Mouse (Mus musculus) MEL (cell line): Measurements from ENCODE around the gene Aak1. TPM values are rescaled to one million over a fixed set of nuclear protein-coding genes. Genes with fewer than 3 reads are reported as not detected.

Source experiments
- DNase-seq: peaks from one replicate; pipeline ENCODE4 v3.0.0; 2011; ENCODE audit warnings: low read depth, low spot score
- H3K27ac ChIP-seq: 2 replicates; pipeline ENCODE4 v1.5.1; 2012; ENCODE audit warnings: low read depth, mild to moderate bottlenecking, control low read depth, low read length, moderate library complexity; ENCODE audit not compliant: control insufficient read depth
- H3K27me3 ChIP-seq, 2 experiments: fragments of 150-350 bp in 1 of 2; sonication (generic) in 1 of 2; 2 replicates each; pipeline ENCODE4 v1.6.1; 2012; ENCODE audit warnings: low read length in 2 of 2, mild to moderate bottlenecking in 2 of 2, improper control_type of control experiment in 1 of 2, moderate library complexity in 1 of 2; ENCODE audit not compliant: insufficient read depth in 2 of 2, control insufficient read depth in 1 of 2
- H3K36me3 ChIP-seq, 2 experiments: 2 replicates each; pipeline ENCODE4 v1.6.1; 2012 to 2014; ENCODE audit warnings: low read length in 2 of 2, improper control_type of control experiment in 1 of 2, inconsistent platforms in 1 of 2, mild to moderate bottlenecking in 1 of 2; ENCODE audit not compliant: insufficient read depth in 2 of 2, control insufficient read depth in 1 of 2
- H3K4me1 ChIP-seq, 2 experiments: fragments of 150-350 bp in 1 of 2; sonication (generic) in 1 of 2; 2 replicates each; pipeline ENCODE4 v1.6.1; 2012; ENCODE audit warnings: low read length in 2 of 2, improper control_type of control experiment in 1 of 2, mild to moderate bottlenecking in 1 of 2; ENCODE audit not compliant: insufficient read depth in 2 of 2, control insufficient read depth in 1 of 2
- H3K4me3 ChIP-seq, 2 experiments: fragments of 150-350 bp in 1 of 2; sonication (generic) in 1 of 2; 2 replicates each; pipeline ENCODE4 v1.5.1; 2012; ENCODE audit warnings: low read depth in 2 of 2, low read length in 2 of 2, mild to moderate bottlenecking in 2 of 2, moderate library complexity in 2 of 2, control low read depth in 1 of 2, improper control_type of control experiment in 1 of 2; ENCODE audit not compliant: control insufficient read depth in 1 of 2, insufficient read depth in 1 of 2
- H3K79me2 ChIP-seq: 2 replicates; pipeline ENCODE4 v1.6.1; 2012; ENCODE audit warnings: mild to moderate bottlenecking, low read length, moderate library complexity; ENCODE audit not compliant: control insufficient read depth, poor library complexity, insufficient read depth
- H3K9ac ChIP-seq: 2 replicates; pipeline ENCODE4 v1.6.1; 2012; ENCODE audit warnings: low read depth, mild to moderate bottlenecking, control low read depth, low read length, moderate library complexity; ENCODE audit not compliant: control insufficient read depth, poor library complexity, severe bottlenecking
- H3K9me3 ChIP-seq: fragments of 150-350 bp; sonication (generic); replicated peaks from 2 replicates; pipeline ENCODE4 v1.6.1; 2012; ENCODE audit warnings: mild to moderate bottlenecking, low read length, improper control_type of control experiment, moderate library complexity; ENCODE audit not compliant: insufficient read depth
- BHLHE40 ChIP-seq: IDR thresholded peaks from 2 replicates; pipeline ENCODE4 v1.6.1; 2012; ENCODE audit warnings: low read depth, mild to moderate bottlenecking, inconsistent platforms, low read length, improper control_type of control experiment, borderline replicate concordance
- CHD1 ChIP-seq: IDR thresholded peaks from 2 replicates; pipeline ENCODE4 v1.6.1; 2012; ENCODE audit warnings: low read depth, mild to moderate bottlenecking, inconsistent platforms, low read length, improper control_type of control experiment
- CTCF ChIP-seq, 3 experiments: IDR thresholded peaks in 2 of 3; conservative IDR thresholded peaks in 1 of 3; 2 replicates each; pipeline ENCODE4 v1.5.1; 2011 to 2012; ENCODE audit warnings: low read length in 3 of 3, low read depth in 2 of 3, mild to moderate bottlenecking in 2 of 3, improper control_type of control experiment in 1 of 3, inconsistent platforms in 1 of 3, mixed read lengths in 1 of 3, moderate library complexity in 1 of 3; ENCODE audit not compliant: control insufficient read depth in 1 of 3, insufficient read depth in 1 of 3, poor library complexity in 1 of 3, severe bottlenecking in 1 of 3
- E2F4 ChIP-seq: IDR thresholded peaks from 2 replicates; pipeline ENCODE4 v1.6.1; 2011; ENCODE audit warnings: low read depth, low read length, improper control_type of control experiment, borderline replicate concordance
- EP300 ChIP-seq, 2 experiments: IDR thresholded peaks; 2 replicates each; pipeline ENCODE4 v1.6.1; 2011; ENCODE audit warnings: improper control_type of control experiment in 2 of 2, low read length in 2 of 2, low read depth in 1 of 2, mild to moderate bottlenecking in 1 of 2
- ETS1 ChIP-seq: IDR thresholded peaks from 2 replicates; pipeline ENCODE4 v1.6.1; 2012; ENCODE audit warnings: low read depth, mild to moderate bottlenecking, inconsistent platforms, low read length, improper control_type of control experiment, moderate library complexity
- GATA1 ChIP-seq: IDR thresholded peaks from 2 replicates; pipeline ENCODE4 v1.6.1; 2011; ENCODE audit warnings: low read depth, low read length, improper control_type of control experiment
- HCFC1 ChIP-seq: IDR thresholded peaks from 2 replicates; pipeline ENCODE4 v1.6.1; 2012; ENCODE audit warnings: low read depth, mild to moderate bottlenecking, inconsistent platforms, low read length, improper control_type of control experiment, moderate library complexity
- JUND ChIP-seq: IDR thresholded peaks from 2 replicates; pipeline ENCODE4 v1.6.1; 2011; ENCODE audit warnings: low read depth, mild to moderate bottlenecking, improper control_type of control experiment, low read length
- MAFK ChIP-seq: IDR thresholded peaks from 2 replicates; pipeline ENCODE4 v1.6.1; 2011; ENCODE audit warnings: low read depth, mild to moderate bottlenecking, low read length, improper control_type of control experiment, borderline replicate concordance
- MAX ChIP-seq: IDR thresholded peaks from 2 replicates; pipeline ENCODE4 v1.6.1; 2011; ENCODE audit warnings: low read length, improper control_type of control experiment
- MAZ ChIP-seq: IDR thresholded peaks from 2 replicates; pipeline ENCODE4 v1.6.1; 2012; ENCODE audit warnings: low read depth, mild to moderate bottlenecking, inconsistent platforms, low read length, improper control_type of control experiment
- MXI1 ChIP-seq: IDR thresholded peaks from 2 replicates; pipeline ENCODE4 v1.6.1; 2011; ENCODE audit warnings: mild to moderate bottlenecking, low read depth, low read length, improper control_type of control experiment
- MYB ChIP-seq: IDR thresholded peaks from 2 replicates; pipeline ENCODE4 v1.6.1; 2011; ENCODE audit warnings: mild to moderate bottlenecking, low read depth, low read length, improper control_type of control experiment
- NELFE ChIP-seq: IDR thresholded peaks from 2 replicates; pipeline ENCODE4 v1.6.1; 2011; ENCODE audit warnings: low read depth, low read length, improper control_type of control experiment
- POLR2AphosphoS2 ChIP-seq: IDR thresholded peaks from 2 replicates; pipeline ENCODE4 v1.6.1; 2011; ENCODE audit warnings: low read length, improper control_type of control experiment
- RAD21 ChIP-seq: IDR thresholded peaks from 2 replicates; pipeline ENCODE4 v1.6.1; 2011; ENCODE audit warnings: mild to moderate bottlenecking, low read depth, low read length, improper control_type of control experiment
- RCOR1 ChIP-seq: IDR thresholded peaks from 2 replicates; pipeline ENCODE4 v1.6.1; 2012; ENCODE audit warnings: low read depth, mild to moderate bottlenecking, inconsistent platforms, low read length, improper control_type of control experiment
- SIN3A ChIP-seq: IDR thresholded peaks from 2 replicates; pipeline ENCODE4 v1.6.1; 2012; ENCODE audit warnings: low read length, improper control_type of control experiment, inconsistent platforms
- SMC3 ChIP-seq: IDR thresholded peaks from 2 replicates; pipeline ENCODE4 v1.6.1; 2011; ENCODE audit warnings: low read depth, low read length, improper control_type of control experiment
- TAL1 ChIP-seq: IDR thresholded peaks from 2 replicates; pipeline ENCODE4 v1.6.1; 2012; ENCODE audit warnings: mild to moderate bottlenecking, inconsistent platforms, low read length, moderate library complexity, mixed read lengths
- TCF12 ChIP-seq: IDR thresholded peaks from 2 replicates; pipeline ENCODE4 v1.6.1; 2014; ENCODE audit warnings: low read depth, mild to moderate bottlenecking, inconsistent platforms, low read length, improper control_type of control experiment, moderate library complexity
- UBTF ChIP-seq: IDR thresholded peaks from 2 replicates; pipeline ENCODE4 v1.6.1; 2012; ENCODE audit warnings: low read depth, mild to moderate bottlenecking, inconsistent platforms, low read length, improper control_type of control experiment, moderate library complexity, borderline replicate concordance; ENCODE audit not compliant: insufficient read depth
- USF1 ChIP-seq: IDR thresholded peaks from 2 replicates; pipeline ENCODE4 v1.6.1; 2014; ENCODE audit warnings: low read depth, mild to moderate bottlenecking, inconsistent platforms, low read length, improper control_type of control experiment, moderate library complexity
- USF2 ChIP-seq, 2 experiments: IDR thresholded peaks; 2 replicates each; pipeline ENCODE4 v1.6.1; 2011 to 2012; ENCODE audit warnings: improper control_type of control experiment in 2 of 2, low read length in 2 of 2, borderline replicate concordance in 1 of 2, inconsistent platforms in 1 of 2, low read depth in 1 of 2, mild to moderate bottlenecking in 1 of 2; ENCODE audit not compliant: insufficient read depth in 1 of 2
- ZC3H11A ChIP-seq: IDR thresholded peaks from 2 replicates; pipeline ENCODE4 v1.6.1; 2012; ENCODE audit warnings: low read depth, mild to moderate bottlenecking, inconsistent platforms, low read length, improper control_type of control experiment
- ZKSCAN1 ChIP-seq: IDR thresholded peaks from 2 replicates; pipeline ENCODE4 v1.6.1; 2012; ENCODE audit warnings: low read depth, mild to moderate bottlenecking, inconsistent platforms, low read length, improper control_type of control experiment, moderate library complexity
- ZMIZ1 ChIP-seq: IDR thresholded peaks from 2 replicates; pipeline ENCODE4 v1.6.1; 2012; ENCODE audit warnings: low read depth, mild to moderate bottlenecking, inconsistent platforms, low read length, improper control_type of control experiment, moderate library complexity
- polyA plus RNA-seq, 2 experiments: library from polyadenylated mRNA; stranded (reverse) in 1 of 2; unstranded in 1 of 2; fragments of >175 nt in 1 of 2; fragments of >200 nt in 1 of 2; gene quantifications; 2 replicates each; pipeline versions ENCODE4 v1.2.1 to v1.2.4; 2012; ENCODE audit warnings: low replicate concordance in 2 of 2, low read depth in 1 of 2; ENCODE audit not compliant: insufficient read length in 2 of 2, insufficient read depth in 1 of 2, missing spikeins in 1 of 2
- total RNA-seq: library from RNA; depleted of rRNA; stranded (reverse); fragments of 300-350 nt; gene quantifications from 2 replicates; pipeline ENCODE4 v1.2.3, GENCODE M21; 2012

Aak1 gene
- total and polyA plus RNA-seq, 3 experiments: 6.4 to 353 (median 25.4) TPM

DNA sequence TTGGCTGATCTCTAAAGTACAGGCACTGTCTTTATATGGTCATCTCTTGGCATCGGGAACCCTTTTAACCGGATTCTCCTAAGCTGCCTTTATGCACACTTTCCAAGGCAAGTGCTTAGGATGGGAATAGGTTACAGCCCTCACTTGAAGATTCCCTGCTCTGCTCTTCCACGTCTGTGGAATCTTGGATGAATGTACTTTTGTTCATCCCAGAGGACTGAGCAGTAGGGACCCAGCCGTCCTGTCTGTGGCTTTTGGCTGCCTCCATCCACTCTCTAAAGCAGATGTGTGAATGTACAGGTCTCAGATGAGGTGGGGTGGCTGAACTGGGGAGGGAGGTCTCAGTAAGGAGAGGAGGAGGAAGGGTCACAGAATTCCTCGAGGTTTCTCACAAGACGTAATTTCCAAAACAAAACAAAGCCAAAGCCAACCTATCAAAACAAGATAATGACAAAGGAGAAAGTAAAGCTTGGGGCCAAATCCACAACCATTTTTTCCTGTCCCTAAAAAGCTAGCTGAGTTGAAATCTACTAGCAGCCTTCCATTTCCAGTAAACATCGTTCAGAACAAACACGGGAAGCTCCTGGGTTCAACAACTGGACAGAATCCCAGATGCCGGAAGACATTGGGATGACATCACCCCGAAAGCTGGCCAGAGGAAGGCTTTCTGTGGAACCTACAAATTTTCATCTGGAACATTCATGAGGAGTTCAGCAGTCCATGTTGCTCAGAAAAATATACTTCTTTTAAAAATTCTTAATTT is 18.4 kb upstream of the Aak1 start:
- Histone ChIP-seq H3K4me3 (no peak overlapping the region), H3K9ac (no peak overlapping the region), H3K27ac (no peak overlapping the region), H3K27me3 (no peaks in the 10 kb centered on the region), H3K79me2 (no peaks in the 10 kb centered on the region), H3K9me3 (no peaks in the 10 kb centered on the region), H3K36me3 (peaks cover 0 to 15% of the 10 kb centered on the region in 2 experiments; a peak in 2 of 4 replicates), H3K4me1 (peaks cover 6 to 23% of the 10 kb centered on the region in 2 experiments)
- TF ChIP-seq E2F4: no peak
- TF ChIP-seq CTCF (IDR thresholded peaks at IDR 0.05 in 2 of 3, conservative IDR thresholded peaks at IDR 0.05 in 1 of 3; ENCODE audit: control insufficient read depth in 1 of 3, insufficient read depth in 1 of 3, low read depth in 2 of 3, low read length in 3 of 3, poor library complexity in 1 of 3, severe bottlenecking in 1 of 3): no peak
- TF ChIP-seq GATA1: no peak
- TF ChIP-seq NELFE: no peak
- no peak for TF ChIP-seq MYB
- TF ChIP-seq SMC3: no peak
- no peak for TF ChIP-seq BHLHE40
- TF ChIP-seq POLR2AphosphoS2: no peak
- no peak for TF ChIP-seq SIN3A
- no peak for TF ChIP-seq RAD21
- TF ChIP-seq ETS1: no peak
- no peak for TF ChIP-seq EP300 (IDR thresholded peaks at IDR 0.05; ENCODE audit: low read depth in 1 of 2, low read length in 2 of 2)
- no peak for TF ChIP-seq MAX
- TF ChIP-seq TCF12: no peak
- TF ChIP-seq MAZ: no peak
- TF ChIP-seq TAL1: no peak
- TF ChIP-seq CHD1: no peak
- DNase-seq: no peak

- Histone ChIP-seq H3K4me3 (no peak overlapping the region; a peak in 1 of 4 replicates), H3K36me3 (peaks cover 0 to 15% of the 10 kb centered on the region in 2 experiments; a peak in 2 of 4 replicates), H3K27me3 (no peaks in the 10 kb centered on the region), H3K27ac (no peak overlapping the region; the same call in 1 of the 2 replicates), H3K9me3 (no peaks in the 10 kb centered on the region), H3K9ac (no peak overlapping the region), H3K4me1 (peaks cover 6 to 18% of the 10 kb centered on the region in 2 experiments), H3K79me2 (no peaks in the 10 kb centered on the region)
- DNase-seq: peak; percentile 93
- TF ChIP-seq POLR2AphosphoS2: no peak
- peak; percentile 97 for TF ChIP-seq TCF12
- peak; percentile 77; the same call in 1 of the 2 replicates for TF ChIP-seq MAFK
- TF ChIP-seq UBTF: no peak
- TF ChIP-seq USF2 (IDR thresholded peaks at IDR 0.05; ENCODE audit: borderline replicate concordance in 1 of 2, insufficient read depth in 1 of 2, low read depth in 1 of 2, low read length in 2 of 2): no peak
- TF ChIP-seq EP300 (IDR thresholded peaks at IDR 0.05; ENCODE audit: low read depth in 1 of 2, low read length in 2 of 2): peak; percentile 91 to 94
- TF ChIP-seq MXI1: peak; percentile 69
- no peak for TF ChIP-seq JUND
- peak; percentile 43; the same call in 1 of the 2 replicates for TF ChIP-seq HCFC1
- no peak for TF ChIP-seq ZC3H11A
- TF ChIP-seq RCOR1: peak; percentile 89
- peak; percentile 87 for TF ChIP-seq BHLHE40
- no peak for TF ChIP-seq ZKSCAN1
- TF ChIP-seq SIN3A: peak; percentile 89
- peak; percentile 38; the same call in 1 of the 2 replicates for TF ChIP-seq MAX
- peak; percentile 95 for TF ChIP-seq ETS1
- TF ChIP-seq USF1: no peak
- 0 out of 2 replicates have a peak, but pooled peaks have one; percentile 25 for TF ChIP-seq ZMIZ1
Observed at GRCm38 (mm10) chr6:86832802-86833502, 16.4 kb upstream of the Aak1 start.
